ENCODE assay signal across 20 mouse cellular contexts in genomic region chr16:25147486-25147885, GRCm38 (mm10).
DNase-seq lines count a peak whose midpoint lies in the region; ATAC-seq and TF ChIP-seq lines count a peak whose summit lies in the region.
"Had no signal": no experiment of that assay in that cellular context is flagged by ENCODE, and none has a peak within 500 bp of the region (broad histone marks: within the 10 kb centered on the region; RNA-seq: fewer than 3 reads in every experiment).

No protein-coding gene starts in this region.

- DNase-seq in kidney, postnatal 0 days (ENCODE audit: low spot score), result peak; percentile 8
- DNase-seq in kidney, adult 11 months, result no peak
- peak; percentile 33 for DNase-seq in urinary bladder, postnatal 25 days (ENCODE audit: low spot score)
- DNase-seq in urinary bladder, postnatal 10 days (ENCODE audit: low spot score), result no peak
- no peak for DNase-seq in retina, postnatal 1 day
- DNase-seq: adrenal gland, adult 2 months; cerebellum, adult 11-12 months; cerebellum, adult 9-10 months; cerebellum, postnatal 25 days; gastrocnemius, postnatal 14 days had no signal

- H3K4me1 ChIP-seq in kidney, postnatal 0 days (replicated peaks; ENCODE audit: insufficient read depth, low read length), result no peaks in the 10 kb centered on the region
- H3K4me1 ChIP-seq: embryonic facial prominence, embryonic 13.5 days; heart, embryonic 12.5 days; hindbrain, embryonic 15.5 days had no signal

- H3K9me3 ChIP-seq in kidney, postnatal 0 days (replicated peaks; ENCODE audit: low read length), result no peaks in the 10 kb centered on the region
- H3K9me3 ChIP-seq: embryonic facial prominence, embryonic 13.5 days; heart, embryonic 12.5 days had no signal

- no peaks in the 10 kb centered on the region for H3K27me3 ChIP-seq in kidney, postnatal 0 days (ENCODE audit: insufficient read depth, low read length)
- H3K27me3 ChIP-seq: embryonic facial prominence, embryonic 13.5 days; heart, embryonic 12.5 days; hindbrain, embryonic 15.5 days had no signal

- no peak for ATAC-seq in kidney, postnatal 0 days (replicated peaks; ENCODE audit: low FRiP score, low read depth)
- ATAC-seq in erythroblast, adult 5-6 weeks (replicated peaks; ENCODE audit: low FRiP score, poor library complexity, severe bottlenecking), result peak; percentile 76
- no peak for ATAC-seq in cerebellum, adult (ENCODE audit: insufficient number of reproducible peaks, low FRiP score, low TSS enrichment)
- ATAC-seq: CD4-positive, CD25-positive, alpha-beta regulatory T cell, adult 4 months; forebrain, embryonic 16.5 days; intestine, embryonic 16.5 days had no signal

- H3K9ac ChIP-seq in kidney, postnatal 0 days (ENCODE audit: low read depth, low read length), result no peak overlapping the region
- H3K9ac ChIP-seq: embryonic facial prominence, embryonic 13.5 days; heart, embryonic 12.5 days; hindbrain, embryonic 15.5 days had no signal

- H3K4me2 ChIP-seq in kidney, postnatal 0 days (ENCODE audit: low read length), result no peak overlapping the region
- H3K4me2 ChIP-seq: embryonic facial prominence, embryonic 13.5 days; heart, embryonic 12.5 days; hindbrain, embryonic 15.5 days had no signal

- H3K27ac ChIP-seq in kidney, postnatal 0 days, result no peak overlapping the region
- H3K27ac ChIP-seq: embryonic facial prominence, embryonic 13.5 days; hindbrain, embryonic 15.5 days had no signal

- 53% methylated on average over 4 of the region's 4 CpGs for WGBS in kidney, postnatal 0 days

- H3K4me3 ChIP-seq in kidney, postnatal 0 days (replicated peaks; ENCODE audit: low read depth, low read length), result no peak overlapping the region
- H3K4me3 ChIP-seq: embryonic facial prominence, embryonic 13.5 days; erythroblast, embryonic 14.5 days; heart, embryonic 12.5 days; hindbrain, embryonic 15.5 days had no signal

- no peak for TF ChIP-seq CTCF in kidney, postnatal 0 days (IDR thresholded peaks at IDR 0.05; ENCODE audit: low read depth)

- H3K36me3 ChIP-seq in kidney, postnatal 0 days (ENCODE audit: insufficient read depth, low read length), result no peaks in the 10 kb centered on the region
- H3K36me3 ChIP-seq: embryonic facial prominence, embryonic 13.5 days; G1E; heart, embryonic 12.5 days; hindbrain, embryonic 15.5 days had no signal

Comparison
In these comparisons a context has a peak if more than half of its experiments do, and no peak if none do; other contexts are left out.
1. DNase-seq: peak in kidney, postnatal 0 days (single experiment) and urinary bladder, postnatal 25 days (single experiment); none in kidney, adult 11 months (single experiment), urinary bladder, postnatal 10 days (single experiment) and retina, postnatal 1 day (single experiment).